Mouse (Mus musculus) heart, adult 18-20 months (tissue): Measurements from ENCODE around the gene Sertad3. TPM values are rescaled to one million over a fixed set of nuclear protein-coding genes. Genes with fewer than 3 reads are reported as not detected.

Experiments
- DNase-seq, 2 experiments: peaks; one replicate each; pipeline ENCODE4 v3.0.0; 2021 to 2022; ENCODE audit warnings: mixed read lengths in 1 of 2
- total RNA-seq, 2 experiments: library from RNA; stranded (reverse); gene quantifications; 2 replicates each; pipeline ENCODE4 v1.2.3; 2021

Sertad3 gene
- total RNA-seq, 2 experiments from 2014 or later: 3.3 to 4.3 TPM

DNA sequence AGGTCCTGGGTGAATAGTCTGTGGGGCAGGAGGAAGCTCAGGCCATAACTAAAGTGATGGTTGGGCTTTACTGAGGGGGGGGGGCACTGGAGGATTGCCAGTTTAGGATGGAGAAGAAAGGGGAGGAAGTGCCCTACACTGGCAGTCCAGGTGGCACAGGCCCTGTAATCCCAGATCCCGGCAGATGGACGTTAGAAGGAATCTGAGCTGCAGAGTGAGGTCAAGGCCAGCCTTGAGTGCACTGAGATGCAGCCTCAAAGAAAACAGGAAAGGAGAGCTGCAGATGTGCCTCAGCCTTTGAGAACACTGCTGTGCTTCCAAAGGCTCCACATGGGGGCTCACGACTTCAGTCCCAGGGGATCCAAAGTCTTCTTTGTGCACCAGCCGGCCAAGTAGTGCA, 5.9 kb upstream of the Sertad3 start:
- no peak for DNase-seq

DNA sequence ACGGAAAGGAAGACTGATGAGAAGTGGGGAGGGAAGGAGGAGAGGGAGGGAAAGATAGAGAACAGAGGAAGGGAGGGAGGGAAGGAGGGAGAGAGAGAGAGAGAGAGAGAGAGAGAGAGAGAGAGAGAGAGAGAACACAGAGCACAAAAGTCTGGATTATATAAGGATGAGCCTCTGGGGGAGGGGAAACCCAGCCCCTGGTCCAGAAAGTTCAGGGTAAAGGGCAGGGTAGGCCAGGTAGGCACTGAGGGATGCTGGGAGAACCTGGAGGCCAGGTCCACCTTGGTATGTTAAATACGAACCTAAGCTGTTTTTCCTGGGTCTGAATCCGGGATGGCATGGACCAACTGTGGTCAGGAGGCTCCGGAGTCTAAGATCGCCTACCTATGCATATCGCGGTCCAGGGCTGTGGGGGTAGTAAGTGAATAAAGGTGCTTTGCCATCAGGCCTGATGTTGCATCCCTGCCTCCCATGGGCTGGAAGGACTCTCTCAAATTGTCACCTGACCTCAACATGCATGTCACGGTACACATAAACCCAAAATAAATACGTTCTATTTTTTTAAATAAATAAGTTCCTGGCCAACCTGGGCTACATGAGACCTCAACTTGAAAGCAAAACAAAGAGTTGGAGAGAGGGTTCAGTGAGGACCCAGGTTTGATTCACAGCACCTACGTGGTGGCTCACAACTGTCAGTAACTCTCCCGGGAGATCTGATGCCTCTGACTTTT, 2.0 kb upstream of the Sertad3 start:
- no peak for DNase-seq

- DNase-seq: peak in 1 of 2 experiments; percentile 54
Observed at GRCm38 (mm10) chr7:27472596-27472995, 972 bp upstream of the Sertad3 start.

GRCm38 (mm10) chr7:27473835-27474489, 394 bp downstream of the Sertad3 start:
- DNase-seq: no peak

GRCm38 (mm10) chr7:27474490-27474954, 954 bp downstream of the Sertad3 start:
- DNase-seq: peak; percentile 98 to 99

- DNase-seq: no peak
Observed at GRCm38 (mm10) chr7:27475596-27475995, 2.0 kb downstream of the Sertad3 start.

- no peak for DNase-seq
Observed at GRCm38 (mm10) chr7:27476098-27476635, 2.6 kb downstream of the Sertad3 start.

- DNase-seq: no peak
Observed at GRCm38 (mm10) chr7:27478561-27478960, 5.0 kb downstream of the Sertad3 start.

- no peak for DNase-seq
Observed at GRCm38 (mm10) chr7:27479750-27480149, 6.2 kb downstream of the Sertad3 start.

GRCm38 (mm10) chr7:27480506-27480905, 6.9 kb downstream of the Sertad3 start:
- DNase-seq: no peak

- DNase-seq: no peak
Observed at GRCm38 (mm10) chr7:27480927-27481626, 7.5 kb downstream of the Sertad3 start.

GRCm38 (mm10) chr7:27481627-27481969, 8.0 kb downstream of the Sertad3 start:
- DNase-seq: peak; percentile 91 to 96

DNA sequence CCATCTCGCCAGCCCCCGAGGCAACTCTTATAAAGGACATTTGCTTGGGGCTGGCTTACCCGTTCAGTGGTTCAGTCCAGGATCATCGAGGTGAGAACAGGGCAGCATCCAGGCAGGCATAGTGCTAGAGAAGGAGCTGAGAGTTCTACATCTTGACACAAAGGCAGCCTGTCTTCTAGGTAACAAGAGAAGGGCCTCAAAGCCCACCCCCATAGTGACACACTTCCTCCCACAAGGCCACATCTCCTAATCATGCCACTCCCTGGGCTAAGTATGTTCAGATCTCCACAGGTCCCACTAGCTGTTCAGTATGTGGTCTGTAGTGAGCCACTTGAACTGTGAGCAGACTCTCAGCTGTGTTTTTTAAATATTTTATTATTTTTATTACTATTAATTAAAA, 10.3 kb downstream of the Sertad3 start:
- no peak for DNase-seq

DNA sequence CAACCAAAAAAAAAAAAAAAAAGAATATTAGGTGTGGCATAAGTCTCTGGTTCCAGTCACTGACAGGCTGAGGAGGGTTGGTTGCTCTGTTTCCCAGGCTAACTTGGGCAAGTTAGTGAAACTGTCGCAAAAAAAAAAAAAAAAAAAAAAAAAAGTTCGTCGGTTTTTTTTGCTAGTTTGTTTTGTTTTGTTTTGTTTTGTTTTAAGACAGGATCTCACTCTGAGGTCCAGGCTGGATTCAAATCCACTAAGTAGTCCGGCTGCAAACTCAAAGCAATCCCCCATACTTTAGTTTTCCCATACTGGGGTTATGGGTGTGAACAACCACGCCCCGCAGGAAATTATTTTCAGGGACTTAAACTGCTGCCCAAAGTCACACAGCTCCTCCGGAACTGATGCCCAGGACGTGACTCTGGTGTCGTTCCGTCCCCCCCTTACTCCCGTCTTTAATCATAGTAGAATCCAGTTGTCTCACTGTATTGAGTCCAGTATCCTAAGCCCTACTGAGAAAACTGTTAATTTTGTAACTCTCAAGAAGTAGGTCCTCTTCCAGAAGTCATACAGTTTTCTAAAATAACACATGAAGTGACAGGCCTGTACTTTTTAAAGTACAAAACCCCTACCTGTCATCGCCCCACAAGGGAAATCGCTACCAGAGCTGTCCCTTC, 12.7 kb downstream of the Sertad3 start:
- peak in 1 of 2 experiments; percentile 68 for DNase-seq

GRCm38 (mm10) chr7:27486770-27487697, 13.5 kb downstream of the Sertad3 start, which contains the start of gene Sertad1:
Gene Sertad1 (plus strand): TSS chr7:27486910.
- DNase-seq: peak; percentile 100

DNA sequence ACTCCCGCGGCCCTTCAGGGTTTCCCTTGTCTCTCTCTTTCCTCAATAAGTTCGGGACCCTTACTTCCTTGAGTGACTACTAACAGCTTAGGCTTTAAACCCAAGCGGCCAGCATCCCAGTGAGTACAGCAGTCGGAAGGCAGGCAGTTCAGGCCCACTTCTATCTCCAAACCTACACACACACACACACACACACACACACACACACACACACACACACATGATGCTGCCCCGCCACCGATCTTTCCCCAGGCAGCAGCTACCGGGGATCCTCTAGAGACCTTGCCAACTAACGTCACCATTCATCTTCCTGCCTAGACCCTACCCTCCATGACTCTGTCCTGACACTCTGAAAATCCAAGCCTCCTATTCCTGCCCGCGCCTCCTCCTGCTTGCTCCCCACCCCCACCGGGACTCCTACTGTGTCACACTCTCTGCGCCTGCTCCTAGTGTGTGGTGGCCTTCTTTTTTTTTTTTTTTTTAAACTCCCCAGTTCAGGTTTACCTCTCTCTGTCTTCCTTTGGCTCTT, 14.2 kb downstream of the Sertad3 start:
- peak; percentile 69 to 71 for DNase-seq

DNA sequence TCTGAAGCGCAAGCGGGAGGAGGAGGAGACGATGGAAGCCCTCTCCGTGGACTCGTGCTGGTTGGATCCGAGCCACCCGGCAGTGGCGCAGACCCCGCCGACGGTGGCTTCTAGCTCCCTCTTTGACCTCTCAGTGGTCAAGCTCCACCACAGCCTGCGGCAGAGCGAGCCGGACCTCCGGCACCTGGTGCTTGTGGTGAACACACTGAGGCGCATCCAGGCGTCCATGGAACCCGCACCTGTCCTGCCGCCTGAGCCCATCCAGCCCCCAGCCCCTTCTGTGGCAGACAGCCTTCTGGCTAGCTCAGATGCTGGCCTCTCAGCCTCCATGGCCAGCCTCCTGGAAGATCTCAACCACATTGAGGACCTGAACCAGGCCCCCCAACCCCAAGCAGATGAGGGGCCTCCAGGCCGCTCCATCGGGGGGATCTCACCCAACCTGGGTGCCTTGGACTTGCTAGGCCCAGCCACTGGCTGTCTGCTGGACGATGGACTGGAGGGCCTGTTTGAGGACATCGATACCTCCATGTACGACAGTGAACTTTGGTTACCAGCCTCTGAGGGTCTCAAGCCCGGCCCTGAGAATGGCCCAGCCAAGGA, 15.8 kb downstream of the Sertad3 start:
- no peak for DNase-seq

DNA sequence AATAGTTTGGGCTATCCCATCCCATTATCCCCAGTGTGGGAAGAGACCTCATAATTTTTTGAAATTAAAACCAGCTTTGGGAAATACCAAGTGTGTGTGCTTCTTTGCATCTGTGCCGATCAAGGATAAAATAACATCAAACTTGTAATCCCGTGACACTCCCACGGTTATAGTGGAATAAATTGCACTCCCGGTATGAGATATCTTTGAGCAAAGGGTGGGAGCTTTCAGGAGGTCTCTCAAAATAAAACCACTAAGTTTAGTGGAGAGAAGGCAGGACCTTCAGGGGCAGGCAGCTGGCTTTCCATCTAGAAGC, 16.6 kb downstream of the Sertad3 start:
- DNase-seq: no peak

DNA sequence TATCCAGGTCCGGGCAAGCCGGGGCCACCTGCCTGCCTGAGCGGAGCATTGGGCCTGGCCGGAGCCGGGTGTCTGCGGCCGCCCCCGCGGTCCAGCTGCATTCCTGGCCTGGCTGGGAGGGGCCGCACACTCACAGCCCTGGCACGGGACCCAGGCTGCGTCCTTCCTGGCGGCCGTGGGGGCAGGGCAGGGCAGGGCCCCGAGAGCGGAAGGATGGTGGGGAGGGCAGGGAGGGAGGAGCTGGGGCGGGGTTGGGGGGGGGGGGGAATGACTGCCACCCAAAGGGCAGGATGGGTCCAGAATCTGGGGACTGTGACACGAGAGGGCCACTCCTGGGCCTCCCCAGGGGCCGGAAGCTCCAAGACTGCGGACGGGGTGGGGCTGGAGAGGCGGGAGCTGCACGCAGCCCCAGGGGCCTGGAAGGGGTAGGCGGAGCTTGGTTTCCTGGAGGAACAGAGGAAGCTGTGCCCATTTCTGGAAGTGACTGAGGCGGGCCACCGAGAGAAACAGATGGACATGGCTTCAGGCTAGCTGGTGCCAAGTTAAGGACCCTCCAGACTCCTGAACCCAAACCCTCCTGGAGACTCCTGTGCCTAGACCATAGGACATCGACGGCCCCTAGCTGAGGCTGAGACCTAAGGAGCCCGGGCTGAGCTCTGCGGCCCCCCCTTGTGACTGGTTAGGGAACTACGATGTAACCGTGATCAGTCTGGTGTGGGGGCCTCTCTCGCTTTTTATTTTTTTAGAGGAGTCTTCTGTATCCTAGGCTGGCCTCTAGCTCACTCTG, 17.2 kb downstream of the Sertad3 start:
- DNase-seq: peak; percentile 95 to 97

DNA sequence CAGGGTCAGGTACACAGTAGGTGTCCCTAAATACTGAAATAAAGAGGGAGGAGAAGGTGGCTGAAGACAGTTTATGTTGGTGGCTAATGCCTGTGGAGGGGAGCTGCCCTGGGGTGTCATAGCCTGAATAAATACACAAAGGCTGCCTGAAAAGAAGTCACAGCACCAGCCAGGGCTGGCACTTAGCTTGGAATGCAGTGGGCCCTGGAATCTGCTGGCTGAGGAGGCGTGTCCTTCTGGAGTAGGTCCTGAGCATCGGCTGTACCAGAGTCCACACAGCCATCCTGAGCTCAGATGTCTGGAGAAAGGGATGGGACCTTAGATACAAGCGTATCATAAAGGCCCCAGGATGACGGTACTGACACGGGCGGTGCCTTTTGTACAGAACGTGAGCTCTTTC, 18.3 kb downstream of the Sertad3 start:
- no peak for DNase-seq
